Mouse (Mus musculus) cortical plate, adult 2 months (tissue): ENCODE results near the gene Sycp2l.

Experiments
- CTCF ChIP-seq: fragments of 200-500 bp; IDR thresholded peaks from 2 replicates; pipeline ENCODE4 v1.5.1; 2011; ENCODE audit warnings: mild to moderate bottlenecking, control low read depth, low read length; ENCODE audit not compliant: insufficient read depth; ENCODE audit errors: extremely low read depth
- POLR2A ChIP-seq: fragments of 200-500 bp; IDR thresholded peaks from 2 replicates; pipeline ENCODE4 v1.6.1; 2011; ENCODE audit warnings: mild to moderate bottlenecking, low read length, control low read depth; ENCODE audit not compliant: insufficient read depth; ENCODE audit errors: extremely low read depth

DNA sequence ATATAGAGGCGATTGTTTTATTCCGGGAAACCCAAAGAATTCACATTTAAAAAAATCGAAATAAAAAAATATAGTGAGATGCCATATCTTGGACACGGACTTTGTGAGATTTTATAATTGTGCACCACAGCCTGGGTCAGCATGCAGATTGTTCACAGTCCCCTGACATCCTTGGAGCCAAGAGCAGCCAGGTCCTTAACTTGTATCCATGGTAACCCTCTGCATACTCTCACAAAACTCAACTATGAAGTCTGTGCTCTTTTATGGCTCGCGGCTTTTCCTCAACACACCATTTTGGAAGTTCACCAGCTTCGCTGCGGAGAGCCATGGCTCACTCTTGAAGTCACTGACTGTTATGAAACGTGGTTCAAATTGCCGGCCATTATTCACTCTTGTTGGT lies 19.9 kb upstream of the Sycp2l start:
- TF ChIP-seq CTCF (no peak), POLR2A (no peak)
